Mouse (Mus musculus): ENCODE results near the gene Myh6.
"Not testable (repeated sequence)": the region's sequence is repeated elsewhere in the genome, so short reads cannot be mapped to it uniquely, and the experiment has no call there.

Gene Myh6

GRCm38 (mm10) chr14:54966320-54966977 lies at the start of gene Myh6:
Myh6 (minus strand) TSS chr14:54966927.
- no peak for DNase-seq (ENCODE audit: low spot score in 2 of 2)

GRCm38 (mm10) chr14:55015767-55016111 lies 49.0 kb upstream of the Myh6 start:
- DNase-seq (ENCODE audit: low spot score in 2 of 2), result no peak

- peak; percentile 100 for DNase-seq (ENCODE audit: low spot score in 2 of 2)
These were observed 48.5 kb upstream of the Myh6 start, which contains the start of gene Ngdn for GRCm38 (mm10) chr14:55014991-55015766. Ngdn (plus strand) TSS chr14:55015454.

GRCm38 (mm10) chr14:55014591-55014990 lies 47.9 kb upstream of the Myh6 start:
- peak; percentile 57 to 75 for DNase-seq (ENCODE audit: low spot score in 2 of 2)

GRCm38 (mm10) chr14:55011116-55011515 lies 44.4 kb upstream of the Myh6 start:
- no peak for DNase-seq (ENCODE audit: low spot score in 2 of 2)

- no peak for DNase-seq (ENCODE audit: low spot score in 2 of 2)
These were observed 41.7 kb upstream of the Myh6 start for GRCm38 (mm10) chr14:55008417-55008816.

GRCm38 (mm10) chr14:55007120-55007908 lies 40.6 kb upstream of the Myh6 start:
- no peak for DNase-seq (ENCODE audit: low spot score in 2 of 2)

- DNase-seq (ENCODE audit: low spot score in 2 of 2), result no peak
These were observed 39.8 kb upstream of the Myh6 start for GRCm38 (mm10) chr14:55006541-55006940.

GRCm38 (mm10) chr14:55005967-55006366 lies 39.2 kb upstream of the Myh6 start:
- no peak for DNase-seq (ENCODE audit: low spot score in 2 of 2)

- no peak for DNase-seq (ENCODE audit: low spot score in 2 of 2)
These were observed 38.8 kb upstream of the Myh6 start for GRCm38 (mm10) chr14:55005506-55005905.

- no peak for DNase-seq (ENCODE audit: low spot score in 2 of 2)
These were observed 37.4 kb upstream of the Myh6 start for GRCm38 (mm10) chr14:55003878-55004855.

- no peak for DNase-seq (ENCODE audit: low spot score in 2 of 2)
These were observed 36.0 kb upstream of the Myh6 start for GRCm38 (mm10) chr14:55002687-55003120.

- no peak for DNase-seq (ENCODE audit: low spot score in 2 of 2)
These were observed 35.4 kb upstream of the Myh6 start for GRCm38 (mm10) chr14:55001938-55002686.

GRCm38 (mm10) chr14:55001446-55001845 lies 34.7 kb upstream of the Myh6 start:
- no peak for DNase-seq (ENCODE audit: low spot score in 2 of 2)

- no peak for DNase-seq (ENCODE audit: low spot score in 2 of 2)
These were observed 34.1 kb upstream of the Myh6 start for GRCm38 (mm10) chr14:55000814-55001213.

- DNase-seq (ENCODE audit: low spot score in 2 of 2), result not testable (repeated sequence)
These were observed 33.1 kb upstream of the Myh6 start for GRCm38 (mm10) chr14:54999868-55000267.

- DNase-seq (ENCODE audit: low spot score in 2 of 2), result no peak
These were observed 32.0 kb upstream of the Myh6 start for GRCm38 (mm10) chr14:54998680-54999079.

- no peak for DNase-seq (ENCODE audit: low spot score in 2 of 2)
These were observed 30.6 kb upstream of the Myh6 start for GRCm38 (mm10) chr14:54997297-54997696.

- no peak for DNase-seq (ENCODE audit: low spot score in 2 of 2)
These were observed 30.1 kb upstream of the Myh6 start for GRCm38 (mm10) chr14:54996793-54997192.

GRCm38 (mm10) chr14:54995457-54996138 lies 28.9 kb upstream of the Myh6 start:
- peak in 1 of 2 experiments; percentile 42 for DNase-seq (ENCODE audit: low spot score in 2 of 2)
